Comparison of ENCODE assay signal across 12 mouse cellular contexts in the genomic region with DNA sequence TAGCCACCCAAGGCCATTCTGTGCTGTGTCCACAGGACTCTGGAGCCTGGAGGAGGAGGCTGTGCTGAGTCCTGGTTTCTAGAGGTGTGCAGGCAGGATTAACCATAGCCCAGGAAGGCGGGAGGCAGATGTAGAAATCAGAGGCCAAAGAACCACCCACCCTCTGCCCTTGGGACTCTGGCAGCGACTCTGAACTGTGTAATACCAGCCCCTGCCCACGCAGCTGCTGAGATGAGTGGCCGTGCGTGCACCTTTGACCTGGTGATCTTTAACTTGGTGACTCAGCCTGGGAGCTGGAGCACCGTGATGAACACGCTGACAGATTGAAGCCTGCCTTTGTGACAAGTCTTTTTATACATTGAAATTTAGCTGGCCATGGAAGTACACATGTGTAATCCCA. TPM values are rescaled to one million over a fixed set of nuclear protein-coding genes. Genes with fewer than 3 reads are reported as not detected.
DNase-seq lines count a peak whose midpoint lies in the region; ATAC-seq and TF ChIP-seq lines count a peak whose summit lies in the region.
"Had no signal": no experiment of that assay in that cellular context is flagged by ENCODE, and none has a peak within 500 bp of the region (broad histone marks: within the 10 kb centered on the region; RNA-seq: fewer than 3 reads in every experiment).

No protein-coding gene starts in this region.

- no peak for TF ChIP-seq POLR2A in embryonic fibroblast, embryonic 13.5 days (IDR thresholded peaks at IDR 0.05; ENCODE audit: low read depth, low read length)

- H3K4me2 ChIP-seq in kidney, embryonic 14.5 days (replicated peaks; ENCODE audit: low read depth, low read length) = no peak overlapping the region
- no peak overlapping the region for H3K4me2 ChIP-seq in stomach, embryonic 16.5 days (ENCODE audit: low read depth, low read length)
- no peak overlapping the region for H3K4me2 ChIP-seq in midbrain, postnatal 0 days (ENCODE audit: low read depth, low read length, poor library complexity, severe bottlenecking)
- H3K4me2 ChIP-seq: heart, embryonic 13.5 days; limb, embryonic 15.5 days had no signal

- no peak overlapping the region for H3K9ac ChIP-seq in kidney, embryonic 14.5 days (ENCODE audit: low read depth, low read length)
- no peak overlapping the region for H3K9ac ChIP-seq in stomach, embryonic 16.5 days (ENCODE audit: low read length)
- no peak overlapping the region for H3K9ac ChIP-seq in midbrain, postnatal 0 days (replicated peaks; ENCODE audit: low read length, poor library complexity, severe bottlenecking)
- H3K9ac ChIP-seq: heart, embryonic 13.5 days; limb, embryonic 15.5 days had no signal

- no peaks in the 10 kb centered on the region for H3K27me3 ChIP-seq in kidney, embryonic 14.5 days (ENCODE audit: control insufficient read depth, insufficient read depth, low read length)
- H3K27me3 ChIP-seq in stomach, embryonic 16.5 days (ENCODE audit: control insufficient read depth, insufficient read depth, low read length) = no peaks in the 10 kb centered on the region
- no peaks in the 10 kb centered on the region for H3K27me3 ChIP-seq in midbrain, postnatal 0 days (ENCODE audit: insufficient read depth, low read length)
- H3K27me3 ChIP-seq: heart, embryonic 13.5 days; limb, embryonic 15.5 days had no signal

- no peak overlapping the region for H3K4me3 ChIP-seq in kidney, embryonic 14.5 days (ENCODE audit: low read length)
- H3K4me3 ChIP-seq in embryonic fibroblast, embryonic 13.5 days (ENCODE audit: insufficient read depth, low read length) = no peak overlapping the region
- no peak overlapping the region for H3K4me3 ChIP-seq in stomach, embryonic 16.5 days (replicated peaks; ENCODE audit: low read length)
- H3K4me3 ChIP-seq in midbrain, postnatal 0 days (ENCODE audit: low read depth, low read length) = no peak overlapping the region
- H3K4me3 ChIP-seq: erythroblast, embryonic 14.5 days; heart, embryonic 13.5 days; limb, embryonic 15.5 days had no signal

- H3K4me1 ChIP-seq in kidney, embryonic 14.5 days (ENCODE audit: control insufficient read depth, insufficient read depth, low read length) = no peaks in the 10 kb centered on the region
- H3K4me1 ChIP-seq in embryonic fibroblast, embryonic 13.5 days (ENCODE audit: control insufficient read depth, insufficient read depth, low read length) = peaks cover 12% of the 10 kb centered on the region
- no peaks in the 10 kb centered on the region for H3K4me1 ChIP-seq in stomach, embryonic 16.5 days (ENCODE audit: control insufficient read depth, insufficient read depth, low read length)
- no peaks in the 10 kb centered on the region for H3K4me1 ChIP-seq in midbrain, postnatal 0 days (ENCODE audit: insufficient read depth, low read length)

- ATAC-seq in kidney, embryonic 14.5 days (ENCODE audit: low FRiP score, low TSS enrichment) = no peak
- ATAC-seq in stomach, embryonic 16.5 days (ENCODE audit: insufficient read depth, low FRiP score) = no peak
- ATAC-seq in midbrain, postnatal 0 days (ENCODE audit: low FRiP score) = no peak

- no peaks in the 10 kb centered on the region for H3K36me3 ChIP-seq in kidney, embryonic 14.5 days (ENCODE audit: control insufficient read depth, insufficient read depth, low read length)
- no peaks in the 10 kb centered on the region for H3K36me3 ChIP-seq in stomach, embryonic 16.5 days (ENCODE audit: control insufficient read depth, insufficient read depth, low read length)
- H3K36me3 ChIP-seq in midbrain, postnatal 0 days (ENCODE audit: insufficient read depth, low read length) = no peaks in the 10 kb centered on the region
- H3K36me3 ChIP-seq: heart, embryonic 13.5 days; limb, embryonic 15.5 days had no signal

- no peak overlapping the region for H3K27ac ChIP-seq in kidney, embryonic 14.5 days (ENCODE audit: low read depth, low read length)
- H3K27ac ChIP-seq in embryonic fibroblast, embryonic 13.5 days (ENCODE audit: insufficient read depth, low read length) = peak overlapping the region; percentile 69
- peak overlapping the region; percentile 35; the same call in 1 of the 2 replicates for H3K27ac ChIP-seq in stomach, embryonic 16.5 days (ENCODE audit: low read length)
- H3K27ac ChIP-seq in midbrain, postnatal 0 days (ENCODE audit: low read depth, low read length) = no peak overlapping the region
- H3K27ac ChIP-seq: heart, embryonic 13.5 days; limb, embryonic 15.5 days had no signal

- no peak for TF ChIP-seq CTCF in embryonic fibroblast, embryonic 13.5 days (IDR thresholded peaks at IDR 0.05; ENCODE audit: borderline replicate concordance, insufficient read depth, low read length)
- TF ChIP-seq CTCF in midbrain, postnatal 0 days (IDR thresholded peaks at IDR 0.05) = no peak

- 32% methylated on average over 7 of the region's 7 CpGs for WGBS in kidney, embryonic 14.5 days
- WGBS in stomach, embryonic 16.5 days = 62% methylated on average over 7 of the region's 7 CpGs
- 83% methylated on average over 7 of the region's 7 CpGs for WGBS in midbrain, postnatal 0 days

- no peaks in the 10 kb centered on the region for H3K9me3 ChIP-seq in kidney, embryonic 14.5 days (ENCODE audit: control insufficient read depth, low read length)
- no peaks in the 10 kb centered on the region for H3K9me3 ChIP-seq in stomach, embryonic 16.5 days (replicated peaks; ENCODE audit: control insufficient read depth, low read length)
- H3K9me3 ChIP-seq in midbrain, postnatal 0 days (ENCODE audit: low read length) = no peaks in the 10 kb centered on the region
- H3K9me3 ChIP-seq: heart, embryonic 13.5 days; limb, embryonic 15.5 days had no signal

- peak; percentile 90 for DNase-seq in kidney, adult 11 months
- DNase-seq in kidney, postnatal 25 days = peak; percentile 78 to 94
- DNase-seq in heart, postnatal 4 days = no peak
- DNase-seq in midbrain, postnatal 0 days (ENCODE audit: low spot score) = no peak
- DNase-seq in left cerebral cortex, adult 11 months (ENCODE audit: low spot score) = no peak
- DNase-seq: retina, postnatal 1 day had no signal

RNA-seq across cellular contexts. Expression of a gene that starts 24.2 kb away (rescaled TPM):
- 26.1 and 26.7 TPM in 2 replicates for polyA plus RNA-seq in kidney, embryonic 14.5 days (2014; fragmentation: Nextera tagmentation; extraction: Ambion mirVana)
- 9.3 and 11.4 TPM in 2 replicates for polyA plus RNA-seq in embryonic fibroblast, embryonic 13.5 days (2011; ENCODE audit: insufficient read length, low read depth, missing spikeins)
- 12.8 and 18.3 TPM in 2 replicates for polyA plus RNA-seq in stomach, embryonic 16.5 days (2015; fragmentation: Nextera tagmentation; extraction: Ambion mirVana)
- 10 to 100 TPM; 11.6 to 13.7 TPM for total RNA-seq in heart, postnatal 4 days (2021)
- 21.5 and 39.8 TPM in 2 replicates for total RNA-seq in midbrain, postnatal 0 days (2014; rRNA removed)
- 30.1 and 30.2 TPM in 2 replicates for polyA plus RNA-seq in midbrain, postnatal 0 days (2015; fragmentation: Nextera tagmentation; extraction: Ambion mirVana)

RNA-seq across cellular contexts. Expression of a gene that starts 28.4 kb away (rescaled TPM):
- polyA plus RNA-seq in kidney, embryonic 14.5 days (2014; fragmentation: Nextera tagmentation; extraction: Ambion mirVana) = 17.7 and 30.7 TPM in 2 replicates
- 56.7 and 56.9 TPM in 2 replicates for polyA plus RNA-seq in embryonic fibroblast, embryonic 13.5 days (2011; ENCODE audit: insufficient read length, low read depth, missing spikeins)
- 20.4 and 20.5 TPM in 2 replicates for polyA plus RNA-seq in stomach, embryonic 16.5 days (2015; fragmentation: Nextera tagmentation; extraction: Ambion mirVana)
- total RNA-seq in heart, postnatal 4 days (2021) = 100 to 1,000 TPM; 101 to 105 TPM
- total RNA-seq in midbrain, postnatal 0 days (2014; rRNA removed) = 71.1 and 93.4 TPM in 2 replicates
- polyA plus RNA-seq in midbrain, postnatal 0 days (2015; fragmentation: Nextera tagmentation; extraction: Ambion mirVana) = 29.2 and 34.2 TPM in 2 replicates

Comparison
In these comparisons a context has a peak if more than half of its experiments do, and no peak if none do; other contexts are left out.
1. DNase-seq: peak in kidney, adult 11 months (single experiment) and kidney, postnatal 25 days (2 of 2); none in heart, postnatal 4 days (single experiment), midbrain, postnatal 0 days (single experiment) and left cerebral cortex, adult 11 months (single experiment).
2. H3K27ac ChIP-seq: peak in embryonic fibroblast, embryonic 13.5 days (single experiment) and stomach, embryonic 16.5 days (single experiment); none in kidney, embryonic 14.5 days (single experiment) and midbrain, postnatal 0 days (single experiment).